Mouse (Mus musculus) G1E (cell line): ENCODE results near the gene Adm. TPM values are rescaled to one million over a fixed set of nuclear protein-coding genes. Genes with fewer than 3 reads are reported as not detected.
"Not testable (repeated sequence)": the region's sequence is repeated elsewhere in the genome, so short reads cannot be mapped to it uniquely, and the experiment has no call there.

Experiments used
- ATAC-seq: 2 replicates; pipeline ENCODE4 v1.8.0; 2016; ENCODE audit warnings: mild to moderate bottlenecking; ENCODE audit not compliant: insufficient number of reproducible peaks, poor library complexity, low FRiP score, severe bottlenecking; ENCODE audit errors: extremely low read depth
- DNase-seq: peaks from one replicate; pipeline ENCODE4 v3.0.0; 2012; ENCODE audit warnings: low spot score
- H3K27me3 ChIP-seq: 2 replicates; pipeline ENCODE4 v1.6.1; 2012; ENCODE audit warnings: mild to moderate bottlenecking, low read length, inconsistent platforms; ENCODE audit not compliant: insufficient read depth
- H3K36me3 ChIP-seq: replicated peaks from 2 replicates; pipeline ENCODE3; 2012; ENCODE audit warnings: mild to moderate bottlenecking, inconsistent platforms
- H3K4me1 ChIP-seq: 2 replicates; pipeline ENCODE4 v1.6.1; 2012; ENCODE audit warnings: low read depth, low read length, inconsistent platforms, mixed read lengths; ENCODE audit not compliant: insufficient read depth
- H3K4me3 ChIP-seq: 2 replicates; pipeline ENCODE4 v1.5.1; 2012; ENCODE audit warnings: low read depth, mild to moderate bottlenecking, inconsistent platforms, low read length, moderate library complexity, mixed read lengths
- H3K9me3 ChIP-seq: replicated peaks from 2 replicates; pipeline ENCODE4 v1.6.1; 2012; ENCODE audit warnings: inconsistent platforms
- CTCF ChIP-seq: IDR thresholded peaks from 2 replicates; pipeline ENCODE4 v1.5.1; 2012; ENCODE audit warnings: low read depth, low read length, inconsistent platforms, mixed read lengths
- GATA1 ChIP-seq: IDR thresholded peaks from 2 replicates; pipeline ENCODE4 v1.6.1; 2012; ENCODE audit warnings: borderline replicate concordance, low read length, inconsistent platforms, mixed read lengths
- GATA2 ChIP-seq: IDR thresholded peaks from 2 replicates; pipeline ENCODE4 v1.6.1; 2012; ENCODE audit warnings: low read depth, low read length, inconsistent platforms, borderline replicate concordance
- POLR2AphosphoS5 ChIP-seq: IDR thresholded peaks from 2 replicates; pipeline ENCODE4 v1.6.1; 2012; ENCODE audit warnings: low read depth, low read length, inconsistent platforms; ENCODE audit not compliant: insufficient replicate concordance
- TAL1 ChIP-seq: conservative IDR thresholded peaks from 2 replicates; pipeline ENCODE4 v1.6.1; 2012; ENCODE audit warnings: low read depth, low read length, inconsistent platforms, mixed read lengths
- polyA plus RNA-seq: library from polyadenylated mRNA; stranded (reverse); fragments of >175 nt; gene quantifications from 2 replicates; pipeline ENCODE4 v1.2.3, GENCODE M21; 2012
- total RNA-seq, 2 experiments: library from RNA; stranded (forward) in 1 of 2; stranded (reverse) in 1 of 2; fragments of 200-1000 nt in 1 of 2; fragments of >200 nt in 1 of 2; fragmentation: Nextera tagmentation in 1 of 2; gene quantifications; 2 replicates each; pipeline ENCODE4 v1.2.3; 2014 to 2017

Gene Adm
- total and polyA plus RNA-seq, 3 experiments = not detected

GRCm38 (mm10) chr7:110636559-110636958, 9.1 kb downstream of the Adm start:
- no peaks in the 10 kb centered on the region for H3K36me3 ChIP-seq
- DNase-seq = no peak
- H3K9me3 ChIP-seq = no peaks in the 10 kb centered on the region
- H3K27me3 ChIP-seq = peaks cover under 1% of the 10 kb centered on the region; the same call in 1 of the 2 replicates
- TF ChIP-seq POLR2AphosphoS5 (no peak), TAL1 (no peak), GATA2 (no peak), CTCF (no peak), GATA1 (no peak)
- ATAC-seq = no peak
- no peaks in the 10 kb centered on the region for H3K4me1 ChIP-seq
- no peak overlapping the region for H3K4me3 ChIP-seq

GRCm38 (mm10) chr7:110638305-110639110, 11.0 kb downstream of the Adm start:
- no peak for TF ChIP-seq GATA2
- no peak for TF ChIP-seq CTCF
- TF ChIP-seq GATA1 = no peak
- no peak for TF ChIP-seq POLR2AphosphoS5
- ATAC-seq = no peak
- Histone ChIP-seq H3K4me3 (no peak overlapping the region), H3K9me3 (no peaks in the 10 kb centered on the region), H3K27me3 (no peaks in the 10 kb centered on the region; the same call in 1 of the 2 replicates), H3K36me3 (no peaks in the 10 kb centered on the region), H3K4me1 (no peaks in the 10 kb centered on the region)
- no peak for DNase-seq

GRCm38 (mm10) chr7:110639291-110639915, 11.9 kb downstream of the Adm start:
- Histone ChIP-seq H3K4me1 (no peaks in the 10 kb centered on the region), H3K27me3 (no peaks in the 10 kb centered on the region; the same call in 1 of the 2 replicates), H3K4me3 (no peak overlapping the region), H3K36me3 (no peaks in the 10 kb centered on the region), H3K9me3 (no peaks in the 10 kb centered on the region)
- no peak for TF ChIP-seq POLR2AphosphoS5
- TF ChIP-seq GATA1 = no peak
- TF ChIP-seq GATA2 = no peak
- TF ChIP-seq TAL1 = no peak
- ATAC-seq (no peak), DNase-seq (no peak)

GRCm38 (mm10) chr7:110639958-110640357, 12.5 kb downstream of the Adm start:
- ATAC-seq, DNase-seq, H3K9me3 ChIP-seq, H3K4me1 ChIP-seq, H3K36me3 ChIP-seq, H3K4me3 ChIP-seq, H3K27me3 ChIP-seq: not testable (repeated sequence)

GRCm38 (mm10) chr7:110645311-110645710, 17.9 kb downstream of the Adm start:
- ATAC-seq = 0 out of 2 replicates have a peak, but pooled peaks have one; percentile 15
- DNase-seq = no peak
- Histone ChIP-seq H3K9me3 (no peaks in the 10 kb centered on the region), H3K27me3 (peaks cover 3% of the 10 kb centered on the region), H3K36me3 (no peaks in the 10 kb centered on the region), H3K4me1 (no peaks in the 10 kb centered on the region), H3K4me3 (no peak overlapping the region)
- TF ChIP-seq GATA1 (no peak), GATA2 (no peak), CTCF (no peak), POLR2AphosphoS5 (no peak), TAL1 (no peak)

GRCm38 (mm10) chr7:110645859-110646258, 18.4 kb downstream of the Adm start:
- Histone ChIP-seq H3K9me3 (no peaks in the 10 kb centered on the region), H3K4me3 (no peak overlapping the region), H3K36me3 (no peaks in the 10 kb centered on the region), H3K27me3 (peaks cover 3% of the 10 kb centered on the region), H3K4me1 (no peaks in the 10 kb centered on the region)
- TF ChIP-seq CTCF (no peak), GATA2 (no peak), TAL1 (no peak), GATA1 (no peak), POLR2AphosphoS5 (no peak)
- ATAC-seq (no peak), DNase-seq (no peak)
